Mouse (Mus musculus) heart, postnatal 0 days (tissue): ENCODE results near the gene Erlec1.
A peak's percentile ranks its signal among the peaks of the same experiment; 100 is the strongest.

Source experiments
- CTCF ChIP-seq: IDR thresholded peaks from 2 replicates; pipeline ENCODE4 v1.5.1; 2016; ENCODE audit warnings: antibody characterized with exemption, control low read depth, low read depth
- EP300 ChIP-seq: IDR thresholded peaks from 2 replicates; pipeline ENCODE4 v1.6.1; 2016; ENCODE audit warnings: antibody characterized with exemption, low read depth

DNA sequence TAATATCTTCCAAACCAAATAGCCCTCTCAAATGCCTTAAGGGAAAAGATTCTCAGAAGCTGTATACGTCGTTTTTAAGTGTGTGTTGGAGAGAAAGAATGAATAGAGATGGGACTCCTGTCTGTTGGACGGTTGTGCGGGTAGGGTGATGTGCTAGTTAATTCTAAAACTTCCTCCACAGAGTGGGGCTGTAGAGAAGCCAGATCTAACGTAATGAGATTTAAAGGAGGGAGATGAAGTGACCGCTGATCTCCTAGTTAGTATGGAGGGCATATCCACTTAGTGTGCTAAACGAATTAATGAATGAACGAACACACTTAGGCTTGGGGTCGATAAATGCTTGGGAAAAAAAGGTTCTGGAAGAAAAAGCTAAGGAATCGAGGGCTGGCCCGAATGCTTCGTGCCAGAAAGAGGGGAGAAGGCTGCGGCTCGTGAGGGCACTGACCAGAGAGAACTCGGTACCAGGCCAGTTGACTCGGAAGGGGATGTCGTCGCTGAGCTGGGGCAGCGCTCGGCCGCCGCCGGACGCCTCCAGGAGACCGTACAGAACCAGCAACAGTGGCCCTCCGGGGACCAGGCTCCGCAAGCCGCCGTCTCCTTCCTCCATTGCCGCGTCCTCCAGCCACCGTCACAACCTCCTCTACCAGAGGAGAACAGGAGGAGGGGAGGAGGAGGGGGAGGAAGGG, 523 bp downstream of the Erlec1 start:
- TF ChIP-seq CTCF (peak; percentile 15; the same call in 1 of the 2 replicates), EP300 (no peak)
